Mouse (Mus musculus) CH12.LX (cell line): ENCODE results near the gene Nme6. TPM values are rescaled to one million over a fixed set of nuclear protein-coding genes. Genes with fewer than 3 reads are reported as not detected.
A peak's percentile ranks its signal among the peaks of the same experiment; 100 is the strongest.

Source experiments
- DNase-seq: peaks from one replicate; pipeline ENCODE4 v3.0.0-alpha.2; 2013; ENCODE audit errors: extremely low read depth
- H3K27ac ChIP-seq: 2 replicates; pipeline ENCODE4 v1.5.1; 2012; ENCODE audit warnings: low read depth, mild to moderate bottlenecking, control low read depth, moderate library complexity; ENCODE audit not compliant: insufficient read depth
- H3K27me3 ChIP-seq: replicated peaks from 2 replicates; pipeline ENCODE3; 2012; ENCODE audit warnings: inconsistent platforms
- H3K36me3 ChIP-seq, 2 experiments: replicated peaks in 1 of 2; 2 replicates each; pipeline versions ENCODE3 to v1.6.1; 2012; ENCODE audit warnings: inconsistent platforms in 1 of 2, low read length in 1 of 2, mild to moderate bottlenecking in 1 of 2, mixed read lengths in 1 of 2, moderate library complexity in 1 of 2; ENCODE audit not compliant: control insufficient read depth in 1 of 2, insufficient read depth in 1 of 2
- H3K4me1 ChIP-seq, 2 experiments: 2 replicates each; pipeline ENCODE4 v1.6.1; 2012; ENCODE audit warnings: inconsistent platforms in 1 of 2, moderate library complexity in 1 of 2; ENCODE audit not compliant: insufficient read depth in 2 of 2, control insufficient read depth in 1 of 2
- H3K4me2 ChIP-seq: 2 replicates; pipeline ENCODE4 v1.6.1; 2012; ENCODE audit warnings: low read depth, mild to moderate bottlenecking, control low read depth; ENCODE audit not compliant: poor library complexity, insufficient read depth, severe bottlenecking
- H3K4me3 ChIP-seq, 3 experiments: fragments of 150-350 bp in 1 of 3; sonication (generic) in 1 of 3; replicated peaks in 1 of 3; 2 replicates each; pipeline versions ENCODE3 to v1.5.1; 2011 to 2012; ENCODE audit warnings: low read depth in 2 of 3, low read length in 2 of 3, mild to moderate bottlenecking in 2 of 3, moderate library complexity in 2 of 3, control low read depth in 1 of 3, improper control_type of control experiment in 1 of 3, inconsistent platforms in 1 of 3, mixed read lengths in 1 of 3; ENCODE audit not compliant: poor library complexity in 1 of 3
- H3K79me2 ChIP-seq: replicated peaks from 2 replicates; pipeline ENCODE4 v1.6.1; 2012; ENCODE audit warnings: mild to moderate bottlenecking, moderate library complexity; ENCODE audit not compliant: control insufficient read depth, poor library complexity, insufficient read depth, severe bottlenecking; ENCODE audit errors: extremely low read depth
- H3K9ac ChIP-seq: 2 replicates; pipeline ENCODE4 v1.6.1; 2012; ENCODE audit warnings: low read depth, mild to moderate bottlenecking, control low read depth, moderate library complexity; ENCODE audit not compliant: insufficient read depth
- H3K9me3 ChIP-seq: replicated peaks from 2 replicates; pipeline ENCODE3; 2012; ENCODE audit warnings: low read length, inconsistent platforms, mixed read lengths
- BHLHE40 ChIP-seq: IDR thresholded peaks from 2 replicates; pipeline ENCODE4 v1.6.1; 2011; ENCODE audit warnings: mild to moderate bottlenecking, low read depth, low read length, improper control_type of control experiment
- CHD1 ChIP-seq: IDR thresholded peaks from 2 replicates; pipeline ENCODE4 v1.6.1; 2012; ENCODE audit warnings: low read depth, low read length, improper control_type of control experiment, inconsistent platforms
- CTCF ChIP-seq, 2 experiments: IDR thresholded peaks in 1 of 2; conservative IDR thresholded peaks in 1 of 2; 2 replicates each; pipeline ENCODE4 v1.5.1; 2011 to 2012; ENCODE audit warnings: low read depth in 2 of 2, low read length in 2 of 2, improper control_type of control experiment in 1 of 2, inconsistent platforms in 1 of 2, mild to moderate bottlenecking in 1 of 2, moderate library complexity in 1 of 2
- EP300 ChIP-seq: IDR thresholded peaks from 2 replicates; pipeline ENCODE4 v1.6.1; 2011; ENCODE audit warnings: low read length, improper control_type of control experiment
- ETS1 ChIP-seq: conservative IDR thresholded peaks from 2 replicates; pipeline ENCODE4 v1.6.1; 2012; ENCODE audit warnings: low read depth, mild to moderate bottlenecking, inconsistent platforms, low read length, improper control_type of control experiment, moderate library complexity
- GABPA ChIP-seq: IDR thresholded peaks from 2 replicates; pipeline ENCODE4 v1.6.1; 2012; ENCODE audit warnings: low read depth, low read length, improper control_type of control experiment, inconsistent platforms; ENCODE audit not compliant: insufficient replicate concordance
- HCFC1 ChIP-seq: IDR thresholded peaks from 2 replicates; pipeline ENCODE4 v1.6.1; 2012; ENCODE audit warnings: low read depth, mild to moderate bottlenecking, inconsistent platforms, low read length, improper control_type of control experiment
- IRF4 ChIP-seq: IDR thresholded peaks from 2 replicates; pipeline ENCODE4 v1.6.1; 2014; ENCODE audit warnings: low read depth, mild to moderate bottlenecking, inconsistent platforms, low read length, improper control_type of control experiment
- JUN ChIP-seq: IDR thresholded peaks from 2 replicates; pipeline ENCODE4 v1.6.1; 2011; ENCODE audit warnings: low read depth, mild to moderate bottlenecking, low read length, improper control_type of control experiment, moderate library complexity; ENCODE audit not compliant: insufficient read depth
- KAT2A ChIP-seq: IDR thresholded peaks from 2 replicates; pipeline ENCODE4 v1.6.1; 2012; ENCODE audit warnings: low read length, improper control_type of control experiment, inconsistent platforms; ENCODE audit not compliant: insufficient replicate concordance
- MAFK ChIP-seq: IDR thresholded peaks from 2 replicates; pipeline ENCODE4 v1.6.1; 2011; ENCODE audit warnings: low read length, improper control_type of control experiment; ENCODE audit not compliant: insufficient replicate concordance
- MAX ChIP-seq: IDR thresholded peaks from 2 replicates; pipeline ENCODE4 v1.6.1; 2011; ENCODE audit warnings: low read length, improper control_type of control experiment
- MXI1 ChIP-seq: IDR thresholded peaks from 2 replicates; pipeline ENCODE4 v1.6.1; 2011; ENCODE audit warnings: mild to moderate bottlenecking, low read depth, low read length, improper control_type of control experiment
- MYC ChIP-seq: IDR thresholded peaks from 2 replicates; pipeline ENCODE4 v1.6.1; 2011; ENCODE audit warnings: low read depth, mild to moderate bottlenecking, improper control_type of control experiment, low read length
- NRF1 ChIP-seq: IDR thresholded peaks from 2 replicates; pipeline ENCODE4 v1.6.1; 2014; ENCODE audit warnings: low read depth, mild to moderate bottlenecking, inconsistent platforms, low read length, improper control_type of control experiment, moderate library complexity
- POLR2AphosphoS2 ChIP-seq: IDR thresholded peaks from 2 replicates; pipeline ENCODE4 v1.6.1; 2011; ENCODE audit warnings: low read depth, low read length, improper control_type of control experiment
- RAD21 ChIP-seq: IDR thresholded peaks from 2 replicates; pipeline ENCODE4 v1.6.1; 2011; ENCODE audit warnings: low read depth, mild to moderate bottlenecking, low read length, improper control_type of control experiment, moderate library complexity
- RCOR1 ChIP-seq: conservative IDR thresholded peaks from 2 replicates; pipeline ENCODE4 v1.6.1; 2012; ENCODE audit warnings: low read depth, mild to moderate bottlenecking, inconsistent platforms, low read length, improper control_type of control experiment
- SIN3A ChIP-seq: IDR thresholded peaks from 2 replicates; pipeline ENCODE4 v1.6.1; 2012; ENCODE audit warnings: low read length, improper control_type of control experiment, inconsistent platforms
- TBP ChIP-seq: conservative IDR thresholded peaks from 2 replicates; pipeline ENCODE4 v1.6.1; 2011; ENCODE audit warnings: low read depth, low read length, improper control_type of control experiment
- USF1 ChIP-seq: IDR thresholded peaks from 2 replicates; pipeline ENCODE4 v1.6.1; 2014; ENCODE audit warnings: low read depth, mild to moderate bottlenecking, inconsistent platforms, low read length, improper control_type of control experiment
- ZC3H11A ChIP-seq: IDR thresholded peaks from 2 replicates; pipeline ENCODE4 v1.6.1; 2012; ENCODE audit warnings: low read depth, mild to moderate bottlenecking, inconsistent platforms, low read length, improper control_type of control experiment
- ZMIZ1 ChIP-seq: IDR thresholded peaks from 2 replicates; pipeline ENCODE4 v1.6.1; 2012; ENCODE audit warnings: low read depth, mild to moderate bottlenecking, inconsistent platforms, low read length, improper control_type of control experiment
- dilution Hi-C: fragments of 300-500 bp; cut with MboI; formaldehyde crosslinking; loops from 2 replicates; pipeline ENCODE4 v1.14.3; 2020; ENCODE audit warnings: low sequenced_read_pairs; ENCODE audit not compliant: extremely low pct_unique_long_range_greater_than_20kb, extremely low pct_ligation_motif_present
- in situ Hi-C: fragments of 300-500 bp; cut with MboI; formaldehyde crosslinking; loops from 3 replicates; pipeline ENCODE4 v1.14.3; 2019; ENCODE audit warnings: low sequenced_read_pairs, low pct_ligation_motif_present, low pct_unique_long_range_greater_than_20kb, mixed read lengths
- polyA plus RNA-seq: library from polyadenylated mRNA; unstranded; fragments of >175 nt; gene quantifications from 2 replicates; pipeline ENCODE4 v1.2.1, GENCODE M21; 2012; ENCODE audit warnings: low read depth; ENCODE audit not compliant: insufficient read length
- total RNA-seq, 2 experiments: library from RNA; depleted of rRNA; stranded (reverse); fragments of 300-350 nt in 1 of 2; fragments of >200 nt in 1 of 2; gene quantifications; 2 replicates each; pipeline ENCODE4 v1.2.3; 2012 to 2014

Gene Nme6
- total and polyA plus RNA-seq, 3 experiments, result 73.1 to 110 (median 76.2) TPM

DNA sequence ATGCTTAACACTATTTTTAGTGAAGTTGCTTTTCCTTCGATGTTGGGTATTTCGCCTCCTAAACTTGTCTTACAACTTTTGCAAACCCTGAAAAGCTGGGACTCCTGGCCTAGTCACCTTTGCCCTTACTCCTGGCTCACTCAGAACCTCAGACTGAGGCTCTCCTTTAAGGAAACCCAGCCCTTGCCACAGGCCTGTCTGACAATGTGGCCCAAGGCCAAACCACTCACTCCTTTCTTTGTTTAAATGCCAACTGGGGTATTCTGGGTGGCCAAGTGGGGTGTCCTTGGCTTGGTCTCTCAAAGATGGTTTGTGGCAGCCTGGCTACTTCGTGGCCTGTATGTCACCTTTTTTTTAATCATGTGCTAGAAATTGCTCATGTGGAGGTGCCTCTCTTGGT, 44.2 kb downstream of the Nme6 start:
- H3K9ac ChIP-seq, result peak overlapping the region; percentile 90
- no peaks in the 10 kb centered on the region for H3K9me3 ChIP-seq
- H3K27me3 ChIP-seq, result no peaks in the 10 kb centered on the region
- in situ Hi-C loops, result no loop called here
- peaks cover 2 to 36% of the 10 kb centered on the region in 2 experiments; a peak in 3 of 4 replicates for H3K4me1 ChIP-seq
- peaks cover 47% of the 10 kb centered on the region for H3K79me2 ChIP-seq
- peak overlapping the region; percentile 95 for H3K4me2 ChIP-seq
- peak overlapping the region; percentile 87 to 97 (median 92) for H3K4me3 ChIP-seq
- TF ChIP-seq MXI1 (no peak; the same call in 1 of the 2 replicates), GABPA (no peak), KAT2A (no peak), BHLHE40 (0 out of 2 replicates have a peak, but pooled peaks have one; percentile 41), CHD1 (0 out of 2 replicates have a peak, but pooled peaks have one; percentile 13), MYC (peak; percentile 21; the same call in 1 of the 2 replicates), EP300 (no peak), MAFK (no peak)
- dilution Hi-C loops, result no loop called here
- peaks cover 33 to 43% of the 10 kb centered on the region in 2 experiments for H3K36me3 ChIP-seq
- 0 out of 2 replicates have a peak overlapping the region, but pooled peaks have one; percentile 8 for H3K27ac ChIP-seq
- DNase-seq, result peak; percentile 27

DNA sequence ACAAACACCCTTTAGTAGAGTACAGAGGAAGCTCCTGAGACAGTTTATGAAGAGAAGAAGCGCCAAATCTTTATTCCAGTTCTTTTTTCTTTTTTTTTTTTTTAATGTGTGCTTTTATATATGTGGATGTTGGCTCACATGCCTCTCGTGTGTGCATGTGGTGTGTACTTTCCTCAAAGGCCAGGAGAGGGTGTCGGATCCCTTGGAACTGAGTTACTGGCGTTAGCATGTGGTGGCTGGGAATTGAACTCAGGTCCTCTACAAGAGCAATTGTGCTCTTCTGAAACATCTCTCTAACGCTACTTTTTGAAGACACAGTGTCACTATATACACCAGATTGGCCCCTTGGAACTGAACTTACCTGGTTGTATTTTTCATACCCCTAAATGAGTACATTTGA, 45.1 kb downstream of the Nme6 start:
- Histone ChIP-seq H3K4me2 (peak overlapping the region; percentile 95), H3K36me3 (peaks cover 40 to 52% of the 10 kb centered on the region in 2 experiments), H3K4me1 (peaks cover 2 to 36% of the 10 kb centered on the region in 2 experiments; a peak in 3 of 4 replicates), H3K9ac (peak overlapping the region; percentile 90; the same call in 1 of the 2 replicates)
- dilution Hi-C loops, result no loop called here
- no peak for TF ChIP-seq ZC3H11A
- no peak for TF ChIP-seq IRF4
- no peak for TF ChIP-seq RCOR1
- TF ChIP-seq HCFC1, result no peak
- TF ChIP-seq POLR2AphosphoS2, result no peak
- no peak for TF ChIP-seq USF1
- TF ChIP-seq MYC, result peak; percentile 72
- TF ChIP-seq JUN, result no peak
- no peak; the same call in 1 of the 2 replicates for TF ChIP-seq RAD21
- TF ChIP-seq CTCF (conservative IDR thresholded peaks at IDR 0.05 in 1 of 2, IDR thresholded peaks at IDR 0.05 in 1 of 2; ENCODE audit: low read depth in 2 of 2, low read length in 2 of 2), result peak in 1 of 2 experiments; percentile 28; a peak in 2 of 4 replicates
- TF ChIP-seq CHD1, result no peak
- no peak for TF ChIP-seq NRF1
- TF ChIP-seq ETS1, result no peak
- TF ChIP-seq SIN3A, result no peak
- no peak for TF ChIP-seq KAT2A
- no peak for TF ChIP-seq ZMIZ1
- no peak for TF ChIP-seq TBP
- peak; percentile 54; the same call in 1 of the 2 replicates for TF ChIP-seq MAX
- TF ChIP-seq BHLHE40, result peak; percentile 46; the same call in 1 of the 2 replicates
- TF ChIP-seq, all 38 proteins: peak for 4
- Histone ChIP-seq H3K27ac (no peak overlapping the region), H3K27me3 (no peaks in the 10 kb centered on the region), H3K79me2 (peaks cover 47% of the 10 kb centered on the region), H3K9me3 (no peaks in the 10 kb centered on the region), H3K4me3 (peak overlapping the region; percentile 87 to 97 (median 92))
- in situ Hi-C loops, result no loop called here
- peak; percentile 45 for DNase-seq
